Mouse (Mus musculus) heart, adult 8-10 months (tissue): ENCODE measurements at regions not wholly inside any gene's neighbourhood (a gene's known extent, or its start where the extent isn't known, plus 50 kb on each side); places are given as distances from the start of the nearest gene placed in this dataset.

ENCODE experiments used
- DNase-seq: peaks from one replicate; pipeline ENCODE4 v3.0.0; 2022; ENCODE audit warnings: low spot score

DNA sequence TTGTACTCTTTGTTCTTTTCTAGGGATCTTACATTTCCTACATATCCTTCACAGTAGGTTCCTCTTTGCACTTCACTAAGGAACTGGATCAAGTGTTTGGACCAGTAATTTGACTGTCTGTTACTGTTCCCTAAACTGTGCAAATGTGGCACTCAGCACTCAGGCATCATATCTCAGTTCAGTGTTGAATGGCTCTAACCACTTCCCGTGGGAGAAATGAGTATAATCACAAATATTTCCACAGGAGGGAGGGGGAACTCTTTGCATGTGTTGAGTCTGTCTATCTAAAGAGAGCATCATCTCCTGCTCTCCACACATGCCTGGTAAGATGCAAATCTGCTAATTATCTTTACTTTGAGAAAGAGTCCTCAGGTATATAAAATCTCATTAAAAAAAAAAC is 588.5 kb downstream of the Plod2 start:
- DNase-seq = no peak

DNA sequence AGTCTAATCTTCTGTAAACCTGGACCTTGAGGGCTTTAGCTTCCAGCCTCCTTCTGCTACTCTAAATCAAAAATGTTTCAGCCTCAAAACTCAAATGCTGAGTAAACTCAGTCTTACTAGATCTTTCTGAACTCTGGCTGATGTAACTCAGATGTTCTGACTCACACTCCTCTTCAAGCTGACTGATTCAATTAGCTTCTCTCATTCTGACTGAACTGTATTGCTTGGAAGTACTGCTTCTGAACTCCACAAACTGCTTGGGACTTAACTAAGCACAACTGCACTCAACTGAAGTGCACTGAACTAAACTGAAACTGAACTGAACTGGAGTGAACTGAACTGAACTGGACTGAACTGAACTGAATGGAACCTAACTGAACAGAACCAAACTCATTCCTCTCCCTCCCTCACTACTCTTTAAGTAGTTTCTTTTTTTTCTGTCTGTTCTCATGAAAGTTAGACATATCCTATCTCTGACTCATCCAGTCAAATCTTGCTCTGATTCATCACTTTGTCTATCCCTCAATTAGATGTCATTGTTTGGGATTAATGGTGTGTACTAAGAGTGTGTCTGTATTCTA is 589.7 kb downstream of the Plod2 start:
- DNase-seq = no peak

DNA sequence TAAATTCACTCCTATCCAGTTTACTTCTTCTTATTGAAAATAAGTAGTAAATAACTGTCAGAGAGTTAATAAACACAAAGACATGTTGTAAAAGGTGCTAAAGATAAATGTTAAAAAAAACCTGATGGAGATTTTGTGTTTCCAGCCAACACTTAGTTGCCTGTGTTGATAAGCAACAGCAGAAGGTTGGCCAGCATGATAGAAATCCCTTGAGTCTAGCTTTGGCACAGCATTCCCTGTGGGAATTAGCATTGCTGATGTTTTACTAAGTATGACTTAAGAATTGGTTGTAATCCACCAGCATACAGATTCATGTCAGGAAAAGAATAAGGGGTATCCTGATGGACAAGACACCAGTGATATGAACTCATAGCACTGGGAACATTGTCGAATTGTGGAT is 594.3 kb downstream of the Plod2 start:
- no peak for DNase-seq

DNA sequence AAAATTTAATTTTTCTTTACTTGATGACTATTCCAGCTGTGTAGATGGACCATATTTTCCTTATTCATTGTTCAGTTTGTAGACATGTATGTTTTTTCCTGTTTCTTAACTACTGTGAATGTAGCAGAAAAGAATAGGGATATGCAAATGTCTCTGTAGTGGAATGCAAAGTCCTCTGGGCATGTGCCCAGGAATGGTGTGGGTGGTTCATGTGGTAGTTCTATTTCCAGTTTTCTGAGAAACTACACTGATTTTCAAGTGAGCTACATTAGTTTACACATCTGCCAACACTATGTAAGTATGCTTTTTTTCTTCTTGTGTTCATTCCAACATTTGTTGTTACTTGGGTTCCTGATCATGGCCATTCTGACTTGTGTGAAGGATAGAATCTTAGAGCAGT is 628.0 kb downstream of the Plod2 start:
- DNase-seq = no peak

DNA sequence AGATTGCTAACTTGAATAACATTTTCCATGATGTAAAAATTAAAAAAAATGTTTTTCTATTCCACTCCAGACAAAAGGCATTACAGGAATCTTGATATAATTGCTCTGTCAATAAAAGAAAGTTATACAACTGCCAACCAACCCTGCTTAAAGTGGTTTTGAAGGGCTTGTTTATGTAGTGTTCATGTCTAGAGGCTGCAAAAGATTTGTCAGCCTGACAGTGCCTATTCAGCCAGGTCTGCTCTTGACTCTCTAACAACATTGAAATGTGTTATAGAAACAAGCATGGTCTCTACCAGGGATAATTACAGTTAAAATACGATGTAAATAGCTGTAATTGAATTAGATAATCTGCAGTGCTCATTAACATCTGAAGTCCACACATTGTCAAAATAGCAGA is 644.6 kb downstream of the Plod2 start:
- no peak for DNase-seq

DNA sequence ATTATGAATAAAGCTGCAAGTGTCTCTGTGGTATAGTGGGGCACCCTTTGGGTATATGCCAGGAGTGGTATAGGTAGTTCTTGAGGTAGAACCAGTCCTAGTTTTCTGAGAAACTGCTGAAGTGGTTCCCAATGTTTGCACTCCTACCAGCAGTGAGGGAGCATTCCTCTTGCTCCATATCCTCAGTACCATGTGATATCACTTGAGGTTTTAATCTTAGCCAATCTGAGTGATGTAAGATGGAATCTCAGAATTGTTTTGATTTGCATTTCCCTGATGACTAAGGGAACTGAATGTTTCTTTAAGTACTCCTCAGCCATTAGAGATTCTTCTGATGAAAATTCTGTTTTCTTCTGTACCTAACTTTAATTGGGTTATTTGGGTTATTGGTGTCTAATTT is 690.5 kb downstream of the Plod2 start:
- DNase-seq = no peak

- no peak for DNase-seq
Observed at GRCm38 (mm10) chr9:93252146-93252545, 710.1 kb downstream of the Plod2 start.

DNA sequence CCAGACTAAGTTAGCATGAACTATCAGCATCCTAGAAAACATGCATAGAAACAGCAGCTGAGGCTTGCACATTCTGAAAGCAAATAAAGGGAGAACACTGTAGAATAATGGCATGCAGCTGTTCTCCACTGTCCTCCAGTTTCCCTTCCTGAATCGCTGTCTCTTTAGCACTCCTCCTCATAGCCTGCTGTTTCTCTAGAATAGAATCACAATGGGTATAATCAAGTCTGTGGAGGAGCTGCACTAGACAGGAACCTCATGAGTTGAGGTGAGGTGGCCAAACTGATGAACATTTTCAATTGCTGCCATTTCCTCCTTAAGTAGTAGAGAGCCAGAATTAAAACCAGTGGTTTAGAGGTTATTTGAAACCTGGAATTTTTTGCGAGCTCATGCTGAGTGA is 755.3 kb downstream of the Plod2 start:
- DNase-seq = no peak

GRCm38 (mm10) chr9:93306753-93307152 is 764.7 kb downstream of the Plod2 start:
- DNase-seq = no peak

GRCm38 (mm10) chr9:93328997-93329682 is 787.1 kb downstream of the Plod2 start:
- DNase-seq = no peak
